Mouse (Mus musculus) adrenal gland, adult 18-20 months (tissue): ENCODE measurements around the gene Pet100. TPM values are rescaled to one million over a fixed set of nuclear protein-coding genes. Genes with fewer than 3 reads are reported as not detected.

Experiments
- DNase-seq, 2 experiments: peaks; one replicate each; pipeline ENCODE4 v3.0.0; 2021 to 2022; ENCODE audit warnings: low spot score in 2 of 2
- total RNA-seq, 2 experiments: library from RNA; stranded (reverse); gene quantifications; 1 replicate in 1 of 2; 2 replicates in 1 of 2; pipeline ENCODE4 v1.2.3; 2021

The Pet100 gene
- total RNA-seq, 2 experiments from 2014 or later, result 117 to 148 TPM

- no peak for DNase-seq
These were observed 53.3 kb downstream of the Pet100 start for GRCm38 (mm10) chr8:3674671-3675070.

Other genes starting within 250 kb of the Pet100 start
- 10 to 100 TPM; 31.0 to 34.2 TPM for gene Arhgef18, start 228.5 kb upstream of the Pet100 start, total RNA-seq
- gene Pex11g, start 153.9 kb upstream of the Pet100 start, total RNA-seq, result 1 to 10 TPM; 5.9 to 9.8 TPM
- gene Tex45, start 150.7 kb upstream of the Pet100 start, total RNA-seq, result not detected
- 10 to 100 TPM; 17.5 to 20.5 TPM for gene Zfp358, start 128.4 kb upstream of the Pet100 start, total RNA-seq
- 10 to 100 TPM; 40.9 to 42.8 TPM for gene Mcoln1, start 121.1 kb upstream of the Pet100 start, total RNA-seq
- 10 to 100 TPM; 37.4 to 40.7 TPM for gene Pnpla6, start 106.2 kb upstream of the Pet100 start, total RNA-seq
- gene C330021F23Rik, start 53.6 kb upstream of the Pet100 start, total RNA-seq, result under 1 TPM in 1 of 2 experiments, not detected in 1; 0.38 TPM
- 1 to 10 TPM; 4.1 to 8.0 TPM for gene Camsap3, start 34.3 kb upstream of the Pet100 start, total RNA-seq
- gene Xab2, start 232 bp upstream of the Pet100 start, total RNA-seq, result 10 to 100 TPM; 34.1 to 39.1 TPM
- not detected for gene Pcp2, start 4.0 kb downstream of the Pet100 start, total RNA-seq
- gene Stxbp2, start 9.4 kb downstream of the Pet100 start, total RNA-seq, result 10 to 100 TPM; 87.5 to 98.8 TPM
- gene Retn, start 34.2 kb downstream of the Pet100 start, total RNA-seq, result 100 to 1,000 TPM; 182 to 325 TPM
- gene Mcemp1, start 44.2 kb downstream of the Pet100 start, total RNA-seq, result under 1 TPM in 1 of 2 experiments, not detected in 1; 0.32 TPM
- 100 to 1,000 TPM in 1 of 2 experiments, 10 to 100 TPM in 1; 37.9 to 110 TPM for gene Fcor, start 50.8 kb downstream of the Pet100 start, total RNA-seq
- 10 to 100 TPM; 22.4 to 23.6 TPM for gene Trappc5, start 54.8 kb downstream of the Pet100 start, total RNA-seq
- gene Fcer2a, start 72.6 kb downstream of the Pet100 start, total RNA-seq, result under 1 TPM in 1 of 2 experiments, not detected in 1; 0.35 TPM
- not detected for gene Clec4g, start 99.1 kb downstream of the Pet100 start, total RNA-seq
- 1 to 10 TPM in 1 of 2 experiments, under 1 TPM in 1; 0.40 to 1.7 TPM for gene Cd209a, start 127.4 kb downstream of the Pet100 start, total RNA-seq
- gene Cd209e, start 232.8 kb downstream of the Pet100 start, total RNA-seq, result not detected